In genomic region chr6:139391307-139391706, GRCm38 (mm10) we compare ENCODE assay signal across 8 mouse cellular contexts.
DNase-seq lines count a peak whose midpoint lies in the region; ATAC-seq and TF ChIP-seq lines count a peak whose summit lies in the region.

No protein-coding gene starts in this region.

- no peak overlapping the region for H3K27ac ChIP-seq in lung, embryonic 14.5 days (ENCODE audit: low read depth)
- no peak overlapping the region for H3K27ac ChIP-seq in left cerebral cortex, adult 2 months
- no peak overlapping the region for H3K27ac ChIP-seq in olfactory bulb, adult 2 months (ENCODE audit: insufficient read depth, low read depth, low read length)

- DNase-seq in lung, embryonic 14.5 days = peak; percentile 58
- DNase-seq in lung, postnatal 36 days = no peak
- DNase-seq in cerebellum, postnatal 36 days = peak; percentile 5 to 10
- DNase-seq in frontal cortex, postnatal 14 days (ENCODE audit: low spot score in 2 of 2) = peak; percentile 16 to 54
- peak; percentile 54 to 55 for DNase-seq in left cerebral cortex, adult 2 months (ENCODE audit: extremely low spot score in 1 of 2, low spot score in 2 of 2)
- DNase-seq in spleen, adult 12 weeks (ENCODE audit: low spot score) = no peak

- ATAC-seq in lung, embryonic 14.5 days (ENCODE audit: insufficient read depth) = peak; percentile 54; the same call in 1 of the 2 replicates
- no peak for ATAC-seq in inflammation-experienced regulatory T-cells, adult 6 months

- WGBS in lung, embryonic 14.5 days = 2% methylated on average over 13 of the region's 13 CpGs
- WGBS in olfactory bulb, adult 2 months = 3% methylated on average over 13 of the region's 13 CpGs

- H3K4me2 ChIP-seq in lung, embryonic 14.5 days = no peak overlapping the region

- H3K9me3 ChIP-seq in lung, embryonic 14.5 days (ENCODE audit: low read depth, low read length) = no peaks in the 10 kb centered on the region

- intact Hi-C loops in left cerebral cortex, adult 2 months (cut with DNase I) = loop anchor here (1.0 to 5.0 kb wide), 2 partner anchors 914 to 1219 kb away; no protein-coding TSS in a partner anchor

- no peaks in the 10 kb centered on the region for H3K27me3 ChIP-seq in lung, embryonic 14.5 days (ENCODE audit: insufficient read depth, low read length)

- no peak for TF ChIP-seq POLR2A in olfactory bulb, adult 2 months (IDR thresholded peaks at IDR 0.05; ENCODE audit: insufficient read depth, low read depth, low read length)

- no peak overlapping the region for H3K9ac ChIP-seq in lung, embryonic 14.5 days

- H3K36me3 ChIP-seq in lung, embryonic 14.5 days (ENCODE audit: insufficient read depth) = no peaks in the 10 kb centered on the region

- TF ChIP-seq CTCF in lung, embryonic 14.5 days (IDR thresholded peaks at IDR 0.05; ENCODE audit: low read depth) = peak; percentile 72
- TF ChIP-seq CTCF in left cerebral cortex, adult 2 months (IDR thresholded peaks at IDR 0.05) = peak; percentile 82
- peak; percentile 49; the same call in 1 of the 2 replicates for TF ChIP-seq CTCF in olfactory bulb, adult 2 months (IDR thresholded peaks at IDR 0.05; ENCODE audit: insufficient read depth, low read depth, low read length)

- H3K4me3 ChIP-seq in lung, embryonic 14.5 days (ENCODE audit: low read depth, low read length) = no peak overlapping the region
- no peak overlapping the region for H3K4me3 ChIP-seq in left cerebral cortex, adult 2 months
- no peak overlapping the region for H3K4me3 ChIP-seq in olfactory bulb, adult 2 months (ENCODE audit: insufficient read depth, low read depth, low read length)

- H3K4me1 ChIP-seq in lung, embryonic 14.5 days (ENCODE audit: insufficient read depth) = no peaks in the 10 kb centered on the region
- no peaks in the 10 kb centered on the region for H3K4me1 ChIP-seq in olfactory bulb, adult 2 months (ENCODE audit: control insufficient read depth, insufficient read depth, low read length)

Comparison
In these comparisons a context has a peak if more than half of its experiments do, and no peak if none do; other contexts are left out.
1. DNase-seq: peak in lung, embryonic 14.5 days (single experiment), cerebellum, postnatal 36 days (2 of 2), frontal cortex, postnatal 14 days (2 of 2) and left cerebral cortex, adult 2 months (2 of 2); none in lung, postnatal 36 days (single experiment) and spleen, adult 12 weeks (single experiment).
2. Peak in every context shown above with its lines, with median percentiles within 50 percentile points of each other: CTCF ChIP-seq.